Mouse (Mus musculus): ENCODE measurements at regions not wholly inside any gene's neighbourhood (a gene's known extent, or its start where the extent isn't known, plus 50 kb on each side); places are given as distances from the start of the nearest gene placed in this dataset.

- Histone ChIP-seq H3K27ac (ENCODE audit: insufficient read depth, low read length) (no peak overlapping the region), H3K4me1 (ENCODE audit: control insufficient read depth, insufficient read depth, low read length) (no peaks in the 10 kb centered on the region), H3K4me3 (ENCODE audit: insufficient read depth, low read length) (no peak overlapping the region)
- TF ChIP-seq CTCF (IDR thresholded peaks at IDR 0.05; ENCODE audit: extremely low read depth, insufficient read depth, low read length) (no peak), POLR2A (IDR thresholded peaks at IDR 0.05; ENCODE audit: extremely low read depth, insufficient read depth, low read length) (no peak)
These were observed 328.1 kb downstream of the Ptprc start for GRCm38 (mm10) chr1:137847311-137847923.

GRCm38 (mm10) chr1:137846857-137847256 lies 328.7 kb downstream of the Ptprc start:
- H3K27ac ChIP-seq (ENCODE audit: insufficient read depth, low read length) = no peak overlapping the region

GRCm38 (mm10) chr1:137840531-137840930 lies 335.0 kb downstream of the Ptprc start:
- no peak overlapping the region for H3K4me3 ChIP-seq (ENCODE audit: insufficient read depth, low read length)
- no peak overlapping the region for H3K27ac ChIP-seq (ENCODE audit: insufficient read depth, low read length)
- TF ChIP-seq CTCF (IDR thresholded peaks at IDR 0.05; ENCODE audit: extremely low read depth, insufficient read depth, low read length) = no peak
- TF ChIP-seq POLR2A (IDR thresholded peaks at IDR 0.05; ENCODE audit: extremely low read depth, insufficient read depth, low read length) = no peak
- H3K4me1 ChIP-seq (ENCODE audit: control insufficient read depth, insufficient read depth, low read length) = no peaks in the 10 kb centered on the region

More at GRCm38 (mm10) chr1:137846857-137847256, 328.7 kb downstream of the Ptprc start:
- no peak overlapping the region for H3K4me3 ChIP-seq (ENCODE audit: insufficient read depth, low read length)
- H3K4me1 ChIP-seq (ENCODE audit: control insufficient read depth, insufficient read depth, low read length) = no peaks in the 10 kb centered on the region
- no peak for TF ChIP-seq POLR2A (IDR thresholded peaks at IDR 0.05; ENCODE audit: extremely low read depth, insufficient read depth, low read length)
- no peak for TF ChIP-seq CTCF (IDR thresholded peaks at IDR 0.05; ENCODE audit: extremely low read depth, insufficient read depth, low read length)

GRCm38 (mm10) chr1:137839703-137840102 lies 335.8 kb downstream of the Ptprc start:
- H3K4me3 ChIP-seq (ENCODE audit: insufficient read depth, low read length) = no peak overlapping the region
- no peaks in the 10 kb centered on the region for H3K4me1 ChIP-seq (ENCODE audit: control insufficient read depth, insufficient read depth, low read length)
- TF ChIP-seq POLR2A (IDR thresholded peaks at IDR 0.05; ENCODE audit: extremely low read depth, insufficient read depth, low read length) = no peak
- TF ChIP-seq CTCF (IDR thresholded peaks at IDR 0.05; ENCODE audit: extremely low read depth, insufficient read depth, low read length) = no peak

GRCm38 (mm10) chr1:137839263-137839662 lies 336.2 kb downstream of the Ptprc start:
- H3K27ac ChIP-seq (ENCODE audit: insufficient read depth, low read length) = no peak overlapping the region
- H3K4me1 ChIP-seq (ENCODE audit: control insufficient read depth, insufficient read depth, low read length) = no peaks in the 10 kb centered on the region
- no peak overlapping the region for H3K4me3 ChIP-seq (ENCODE audit: insufficient read depth, low read length)
- TF ChIP-seq CTCF (IDR thresholded peaks at IDR 0.05; ENCODE audit: extremely low read depth, insufficient read depth, low read length) (no peak), POLR2A (IDR thresholded peaks at IDR 0.05; ENCODE audit: extremely low read depth, insufficient read depth, low read length) (no peak)

More at GRCm38 (mm10) chr1:137839703-137840102, 335.8 kb downstream of the Ptprc start:
- no peak overlapping the region for H3K27ac ChIP-seq (ENCODE audit: insufficient read depth, low read length)

GRCm38 (mm10) chr1:137838357-137838756 lies 337.2 kb downstream of the Ptprc start:
- Histone ChIP-seq H3K27ac (ENCODE audit: insufficient read depth, low read length) (no peak overlapping the region), H3K4me3 (ENCODE audit: insufficient read depth, low read length) (no peak overlapping the region), H3K4me1 (ENCODE audit: control insufficient read depth, insufficient read depth, low read length) (no peaks in the 10 kb centered on the region)
- TF ChIP-seq CTCF (IDR thresholded peaks at IDR 0.05; ENCODE audit: extremely low read depth, insufficient read depth, low read length) (no peak), POLR2A (IDR thresholded peaks at IDR 0.05; ENCODE audit: extremely low read depth, insufficient read depth, low read length) (no peak)

- H3K27ac ChIP-seq (ENCODE audit: insufficient read depth, low read length) = no peak overlapping the region
- H3K4me1 ChIP-seq (ENCODE audit: control insufficient read depth, insufficient read depth, low read length) = no peaks in the 10 kb centered on the region
- H3K4me3 ChIP-seq (ENCODE audit: insufficient read depth, low read length) = no peak overlapping the region
- no peak for TF ChIP-seq POLR2A (IDR thresholded peaks at IDR 0.05; ENCODE audit: extremely low read depth, insufficient read depth, low read length)
- TF ChIP-seq CTCF (IDR thresholded peaks at IDR 0.05; ENCODE audit: extremely low read depth, insufficient read depth, low read length) = no peak
These were observed 342.0 kb downstream of the Ptprc start for GRCm38 (mm10) chr1:137833535-137833934.

GRCm38 (mm10) chr1:137831284-137831683 lies 344.2 kb downstream of the Ptprc start:
- TF ChIP-seq POLR2A (IDR thresholded peaks at IDR 0.05; ENCODE audit: extremely low read depth, insufficient read depth, low read length) = no peak
- TF ChIP-seq CTCF (IDR thresholded peaks at IDR 0.05; ENCODE audit: extremely low read depth, insufficient read depth, low read length) = no peak
- no peak overlapping the region for H3K27ac ChIP-seq (ENCODE audit: insufficient read depth, low read length)
- no peak overlapping the region for H3K4me3 ChIP-seq (ENCODE audit: insufficient read depth, low read length)
- H3K4me1 ChIP-seq (ENCODE audit: control insufficient read depth, insufficient read depth, low read length) = no peaks in the 10 kb centered on the region

GRCm38 (mm10) chr1:137827379-137827778 lies 348.1 kb downstream of the Ptprc start:
- TF ChIP-seq CTCF (IDR thresholded peaks at IDR 0.05; ENCODE audit: extremely low read depth, insufficient read depth, low read length) (no peak), POLR2A (IDR thresholded peaks at IDR 0.05; ENCODE audit: extremely low read depth, insufficient read depth, low read length) (no peak)
- Histone ChIP-seq H3K4me3 (ENCODE audit: insufficient read depth, low read length) (no peak overlapping the region), H3K4me1 (ENCODE audit: control insufficient read depth, insufficient read depth, low read length) (no peaks in the 10 kb centered on the region), H3K27ac (ENCODE audit: insufficient read depth, low read length) (no peak overlapping the region)

GRCm38 (mm10) chr1:137815401-137815888 lies 360.1 kb downstream of the Ptprc start:
- H3K4me3 ChIP-seq (ENCODE audit: insufficient read depth, low read length) = no peak overlapping the region
- no peak for TF ChIP-seq POLR2A (IDR thresholded peaks at IDR 0.05; ENCODE audit: extremely low read depth, insufficient read depth, low read length)
- no peak for TF ChIP-seq CTCF (IDR thresholded peaks at IDR 0.05; ENCODE audit: extremely low read depth, insufficient read depth, low read length)
- no peaks in the 10 kb centered on the region for H3K4me1 ChIP-seq (ENCODE audit: control insufficient read depth, insufficient read depth, low read length)
- H3K27ac ChIP-seq (ENCODE audit: insufficient read depth, low read length) = no peak overlapping the region

Measured in cortical plate, adult 2 months (tissue).